Mouse (Mus musculus) stomach, postnatal 0 days (tissue): Measurements from ENCODE around the gene Atxn2. TPM values are rescaled to one million over a fixed set of nuclear protein-coding genes. Genes with fewer than 3 reads are reported as not detected.
A peak's percentile ranks its signal among the peaks of the same experiment; 100 is the strongest.

Source experiments
- ATAC-seq: fragments of 200-750 bp; cut with Nextera tagmentation; 2 replicates; pipeline ENCODE4 v1.8.0; 2017; ENCODE audit not compliant: low FRiP score, low TSS enrichment
- DNase-seq: peaks from one replicate; pipeline ENCODE4 v3.0.0-alpha.2; 2016; ENCODE audit warnings: low spot score
- H3K27ac ChIP-seq: fragments of 300-500 bp; sonication (generic); replicated peaks from 2 replicates; pipeline ENCODE4 v1.5.1; 2014; ENCODE audit warnings: mild to moderate bottlenecking, control low read depth
- H3K27me3 ChIP-seq: fragments of 300-500 bp; sonication (generic); 2 replicates; pipeline ENCODE4 v1.6.1; 2014; ENCODE audit warnings: low read length; ENCODE audit not compliant: control insufficient read depth, insufficient read depth
- H3K36me3 ChIP-seq: fragments of 300-500 bp; sonication (generic); 2 replicates; pipeline ENCODE4 v1.6.1; 2014; ENCODE audit warnings: low read length, mixed read lengths; ENCODE audit not compliant: control insufficient read depth, insufficient read depth
- H3K4me1 ChIP-seq: fragments of 300-500 bp; sonication (generic); replicated peaks from 2 replicates; pipeline ENCODE4 v1.6.1; 2014; ENCODE audit warnings: antibody characterized with exemption; ENCODE audit not compliant: control insufficient read depth, insufficient read depth
- H3K4me2 ChIP-seq: fragments of 300-500 bp; sonication (generic); replicated peaks from 2 replicates; pipeline ENCODE4 v1.6.1; 2014; ENCODE audit warnings: low read depth, mild to moderate bottlenecking, control low read depth, moderate library complexity
- H3K4me3 ChIP-seq: fragments of 300-500 bp; sonication (generic); 2 replicates; pipeline ENCODE4 v1.5.1; 2014; ENCODE audit warnings: low read depth, low read length, control low read depth
- H3K9ac ChIP-seq: fragments of 300-500 bp; sonication (generic); 2 replicates; pipeline ENCODE4 v1.6.1; 2014; ENCODE audit warnings: mild to moderate bottlenecking, low read length, control low read depth, mixed read lengths
- H3K9me3 ChIP-seq: fragments of 300-500 bp; sonication (generic); 2 replicates; pipeline ENCODE4 v1.6.1; 2016; ENCODE audit warnings: low read length; ENCODE audit not compliant: control insufficient read depth
- CTCF ChIP-seq: IDR thresholded peaks from 2 replicates; pipeline ENCODE4 v1.5.1; 2016; ENCODE audit warnings: antibody characterized with exemption, low read depth, mild to moderate bottlenecking, moderate library complexity
- EP300 ChIP-seq: optimal IDR thresholded peaks from 2 replicates; pipeline ENCODE3; 2016; ENCODE audit warnings: antibody characterized with exemption
- WGBS: fragments of 180-500 bp; shearing (Covaris S2); extraction: QIAGEN DNeasy Blood & Tissue Kit; methylation state at CpG from one replicate; pipeline ENCODE4 v1.1.7; 2014; 5-methylcytosine and 5-hydroxymethylcytosine counted together
- polyA plus RNA-seq: library from polyadenylated mRNA; unstranded; fragments of >200 nt; fragmentation: Nextera tagmentation; extraction: Ambion mirVana; gene quantifications from 2 replicates; pipeline ENCODE4 v1.2.1, GENCODE M21; 2015

The Atxn2 gene
- polyA plus RNA-seq, 1 experiment from 2014 or later = 30.5 TPM

DNA sequence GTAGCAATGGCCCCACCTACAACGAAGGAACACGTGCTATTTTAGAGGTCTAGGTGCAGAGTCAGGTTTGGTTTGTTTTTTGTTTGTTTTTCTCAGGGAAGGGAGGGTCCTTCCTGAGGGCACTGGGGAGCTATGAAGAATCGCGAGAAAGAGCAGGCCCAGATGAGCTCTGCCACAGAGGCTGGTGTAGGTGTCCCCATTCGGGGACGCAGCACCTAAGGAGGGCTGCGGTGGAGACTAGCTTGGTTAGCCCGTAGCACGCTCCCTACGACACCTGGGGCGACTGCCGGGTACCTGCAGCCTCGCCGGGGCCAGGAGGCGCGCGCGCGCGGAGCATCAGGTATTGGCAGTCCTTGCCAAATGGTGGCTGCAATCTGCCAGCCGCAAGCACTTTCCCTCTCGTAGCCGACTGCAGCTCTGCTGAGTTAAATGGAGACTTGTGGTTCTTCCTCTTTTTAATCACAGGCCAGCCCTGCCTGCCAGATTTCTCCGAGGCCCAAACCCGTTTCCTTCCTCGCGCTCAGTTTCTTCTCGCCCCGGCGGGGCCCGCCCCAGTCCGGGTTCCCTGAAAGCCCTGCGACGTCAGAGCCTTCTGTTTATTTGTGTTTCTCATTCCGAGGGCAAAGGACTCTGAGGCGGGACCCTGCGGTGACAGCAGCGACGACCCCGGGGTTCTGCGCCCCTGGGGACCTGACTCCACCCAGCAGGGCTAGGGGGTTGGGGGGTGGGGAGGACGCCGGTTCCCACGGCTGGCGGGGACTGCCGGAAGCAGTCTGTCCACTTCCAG, 127.4 kb downstream of the Atxn2 start:
- H3K4me1 ChIP-seq = peaks cover 13% of the 10 kb centered on the region
- peak overlapping the region; percentile 92 for H3K27ac ChIP-seq
- no peaks in the 10 kb centered on the region for H3K36me3 ChIP-seq
- peak overlapping the region; percentile 74 for H3K4me3 ChIP-seq
- WGBS = 4% methylated on average over 46 of the region's 46 CpGs
- H3K27me3 ChIP-seq = no peaks in the 10 kb centered on the region
- peak overlapping the region; percentile 80 for H3K4me2 ChIP-seq
- DNase-seq (peak; percentile 74), ATAC-seq (peak; percentile 22)
- no peaks in the 10 kb centered on the region for H3K9me3 ChIP-seq
- peak overlapping the region; percentile 69 for H3K9ac ChIP-seq
- peak; percentile 84 for TF ChIP-seq EP300
- TF ChIP-seq CTCF = no peak

GRCm38 (mm10) chr5:121839128-121839473, 128.0 kb downstream of the Atxn2 start:
- Histone ChIP-seq H3K9ac (peak overlapping the region; percentile 69), H3K27me3 (no peaks in the 10 kb centered on the region), H3K4me2 (peak overlapping the region; percentile 80), H3K36me3 (no peaks in the 10 kb centered on the region), H3K27ac (peak overlapping the region; percentile 92), H3K4me3 (peak overlapping the region; percentile 74), H3K4me1 (peaks cover 7% of the 10 kb centered on the region), H3K9me3 (no peaks in the 10 kb centered on the region)
- ATAC-seq = no peak
- WGBS = 27% methylated on average over 7 of the region's 7 CpGs
- no peak for DNase-seq
- TF ChIP-seq CTCF (no peak), EP300 (no peak)

DNA sequence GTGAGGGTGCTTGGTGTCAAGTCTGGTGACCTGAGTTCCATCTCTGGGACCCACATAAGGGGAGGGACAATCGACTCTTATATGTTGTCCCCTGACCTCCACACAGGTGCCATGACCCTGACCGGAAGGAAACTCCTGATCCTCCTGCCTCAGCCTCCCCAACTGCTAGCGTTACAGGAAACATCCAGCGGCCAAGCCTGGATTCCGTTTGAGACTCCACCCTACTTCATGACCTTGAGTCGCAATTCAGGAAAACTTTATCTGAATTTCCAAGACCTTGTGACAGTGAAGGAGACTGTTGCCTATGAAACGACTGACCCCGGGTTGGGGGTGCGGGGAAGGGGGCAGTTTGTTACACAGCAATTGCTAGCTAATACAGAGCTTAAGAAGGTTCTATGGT, 130.4 kb downstream of the Atxn2 start:
- Histone ChIP-seq H3K27me3 (no peaks in the 10 kb centered on the region), H3K27ac (no peak overlapping the region), H3K4me2 (no peak overlapping the region), H3K9me3 (no peaks in the 10 kb centered on the region), H3K4me3 (no peak overlapping the region), H3K9ac (no peak overlapping the region), H3K4me1 (peaks cover 7% of the 10 kb centered on the region), H3K36me3 (no peaks in the 10 kb centered on the region)
- WGBS = 86% methylated on average over 9 of the region's 9 CpGs
- TF ChIP-seq EP300 (no peak), CTCF (no peak)
- DNase-seq (no peak), ATAC-seq (no peak)

DNA sequence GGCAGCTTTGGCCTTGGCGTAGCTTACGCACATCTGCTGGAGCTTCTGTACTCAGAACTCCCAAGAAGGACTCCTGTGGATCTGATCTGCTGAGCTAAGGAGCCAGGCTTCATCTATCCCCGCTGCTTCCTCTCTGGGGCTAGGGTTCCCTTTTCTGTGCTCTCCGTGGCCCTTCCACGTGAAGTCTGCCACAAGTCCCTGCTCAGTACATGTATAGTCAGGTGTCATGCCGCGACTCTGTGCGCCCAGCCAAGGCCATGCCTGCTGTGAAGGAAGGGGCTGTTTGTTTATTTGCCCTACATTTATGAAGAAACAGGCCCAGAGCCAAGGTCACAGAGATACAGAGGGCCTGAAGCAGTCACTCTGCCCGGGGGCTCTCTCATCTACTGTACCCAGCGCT, 130.8 kb downstream of the Atxn2 start:
- H3K9ac ChIP-seq = no peak overlapping the region
- peaks cover 7% of the 10 kb centered on the region for H3K4me1 ChIP-seq
- H3K36me3 ChIP-seq = no peaks in the 10 kb centered on the region
- ATAC-seq = no peak
- H3K4me2 ChIP-seq = no peak overlapping the region
- H3K27me3 ChIP-seq = no peaks in the 10 kb centered on the region
- WGBS = 48% methylated on average over 10 of the region's 10 CpGs
- peak overlapping the region; percentile 6; the same call in 1 of the 2 replicates for H3K27ac ChIP-seq
- H3K9me3 ChIP-seq = no peaks in the 10 kb centered on the region
- TF ChIP-seq CTCF (no peak), EP300 (no peak)
- H3K4me3 ChIP-seq = no peak overlapping the region
- no peak for DNase-seq

DNA sequence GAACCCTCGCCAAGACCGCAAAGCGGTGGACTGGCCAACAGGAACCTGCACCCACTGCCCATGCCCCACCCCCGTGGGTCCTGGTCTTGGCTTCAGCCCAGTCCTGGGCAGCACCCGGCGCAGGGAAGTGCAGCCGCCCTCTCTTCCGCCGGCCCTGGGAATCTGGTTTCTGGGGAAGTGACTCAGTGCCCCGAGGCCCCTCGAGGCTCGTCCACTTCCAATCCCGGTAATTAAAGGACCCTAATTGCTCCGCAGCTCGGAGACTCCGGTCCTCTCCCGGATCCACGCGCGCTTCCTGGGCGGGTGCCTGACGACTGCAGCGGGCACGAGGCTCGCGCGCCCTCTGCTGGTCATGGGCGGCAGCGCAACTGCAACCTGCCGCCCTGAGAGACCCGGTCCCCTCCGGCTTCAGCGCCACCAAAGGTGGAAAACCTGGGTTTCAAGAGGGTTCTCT, 131.6 kb downstream of the Atxn2 start:
- Histone ChIP-seq H3K27me3 (no peaks in the 10 kb centered on the region), H3K4me2 (peak overlapping the region; percentile 88), H3K4me1 (peaks cover 5% of the 10 kb centered on the region), H3K36me3 (no peaks in the 10 kb centered on the region), H3K9ac (peak overlapping the region; percentile 60), H3K27ac (peak overlapping the region; percentile 13; the same call in 1 of the 2 replicates), H3K4me3 (peak overlapping the region; percentile 48), H3K9me3 (no peaks in the 10 kb centered on the region)
- DNase-seq (peak; percentile 86), ATAC-seq (peak; percentile 52)
- no peak for TF ChIP-seq EP300
- peak; percentile 99 for TF ChIP-seq CTCF
- WGBS = under 1% methylated on average over 33 of the region's 33 CpGs
